Mouse (Mus musculus): Measurements from ENCODE around the gene Hnrnpm. TPM values are rescaled to one million over a fixed set of nuclear protein-coding genes. Genes with fewer than 3 reads are reported as not detected.
"Not testable (repeated sequence)": the region's sequence is repeated elsewhere in the genome, so short reads cannot be mapped to it uniquely, and the experiment has no call there.

Gene Hnrnpm
- total RNA-seq (2021): 100 to 1,000 TPM; 129 to 152 TPM

- no peak for DNase-seq (ENCODE audit: extremely low spot score in 1 of 2, low spot score in 1 of 2)
Measured at GRCm38 (mm10) chr17:33686760-33687159, at the start of gene Hnrnpm. Gene Hnrnpm, minus strand, starts transcription at chr17:33686860.

- not testable (repeated sequence) for DNase-seq (ENCODE audit: extremely low spot score in 1 of 2, low spot score in 1 of 2)
Measured at GRCm38 (mm10) chr17:33733526-33733925, 46.9 kb upstream of the Hnrnpm start.

GRCm38 (mm10) chr17:33732556-33733083 lies 46.0 kb upstream of the Hnrnpm start:
- not testable (repeated sequence) for DNase-seq (ENCODE audit: extremely low spot score in 1 of 2, low spot score in 1 of 2)

GRCm38 (mm10) chr17:33729215-33729614 lies 42.6 kb upstream of the Hnrnpm start:
- no peak for DNase-seq (ENCODE audit: extremely low spot score in 1 of 2, low spot score in 1 of 2)

GRCm38 (mm10) chr17:33728396-33728795 lies 41.7 kb upstream of the Hnrnpm start:
- DNase-seq (ENCODE audit: extremely low spot score in 1 of 2, low spot score in 1 of 2): no peak

GRCm38 (mm10) chr17:33719736-33720378 lies 33.2 kb upstream of the Hnrnpm start:
- DNase-seq (ENCODE audit: extremely low spot score in 1 of 2, low spot score in 1 of 2): no peak

GRCm38 (mm10) chr17:33718944-33719725 lies 32.5 kb upstream of the Hnrnpm start:
- no peak for DNase-seq (ENCODE audit: extremely low spot score in 1 of 2, low spot score in 1 of 2)

GRCm38 (mm10) chr17:33718384-33718881 lies 31.8 kb upstream of the Hnrnpm start, which contains the start of gene March2:
Gene March2, minus strand, starts transcription at chr17:33718670.
- peak; percentile 86 to 88 for DNase-seq (ENCODE audit: extremely low spot score in 1 of 2, low spot score in 1 of 2)

GRCm38 (mm10) chr17:33717982-33718381 lies 31.3 kb upstream of the Hnrnpm start:
- DNase-seq (ENCODE audit: extremely low spot score in 1 of 2, low spot score in 1 of 2): no peak

GRCm38 (mm10) chr17:33717246-33717645 lies 30.6 kb upstream of the Hnrnpm start:
- no peak for DNase-seq (ENCODE audit: extremely low spot score in 1 of 2, low spot score in 1 of 2)

- DNase-seq (ENCODE audit: extremely low spot score in 1 of 2, low spot score in 1 of 2): no peak
Measured at GRCm38 (mm10) chr17:33714779-33715178, 28.1 kb upstream of the Hnrnpm start.

- no peak for DNase-seq (ENCODE audit: extremely low spot score in 1 of 2, low spot score in 1 of 2)
Measured at GRCm38 (mm10) chr17:33713271-33713670, 26.6 kb upstream of the Hnrnpm start.

GRCm38 (mm10) chr17:33709834-33710233 lies 23.2 kb upstream of the Hnrnpm start:
- DNase-seq (ENCODE audit: extremely low spot score in 1 of 2, low spot score in 1 of 2): no peak

- no peak for DNase-seq (ENCODE audit: extremely low spot score in 1 of 2, low spot score in 1 of 2)
Measured at GRCm38 (mm10) chr17:33703091-33703490, 16.4 kb upstream of the Hnrnpm start.

GRCm38 (mm10) chr17:33702178-33702577 lies 15.5 kb upstream of the Hnrnpm start:
- no peak for DNase-seq (ENCODE audit: extremely low spot score in 1 of 2, low spot score in 1 of 2)

- DNase-seq (ENCODE audit: extremely low spot score in 1 of 2, low spot score in 1 of 2): no peak
Measured at GRCm38 (mm10) chr17:33695471-33695870, 8.8 kb upstream of the Hnrnpm start.

- peak; percentile 92 to 94 for DNase-seq (ENCODE audit: extremely low spot score in 1 of 2, low spot score in 1 of 2)
Measured at GRCm38 (mm10) chr17:33685249-33685653, 1.4 kb downstream of the Hnrnpm start.

GRCm38 (mm10) chr17:33684671-33685231 lies 1.9 kb downstream of the Hnrnpm start:
- DNase-seq (ENCODE audit: extremely low spot score in 1 of 2, low spot score in 1 of 2): peak; percentile 46 to 74

GRCm38 (mm10) chr17:33681767-33682166 lies 4.9 kb downstream of the Hnrnpm start:
- DNase-seq (ENCODE audit: extremely low spot score in 1 of 2, low spot score in 1 of 2): no peak

GRCm38 (mm10) chr17:33678771-33679170 lies 7.9 kb downstream of the Hnrnpm start:
- no peak for DNase-seq (ENCODE audit: extremely low spot score in 1 of 2, low spot score in 1 of 2)

GRCm38 (mm10) chr17:33676086-33676485 lies 10.6 kb downstream of the Hnrnpm start:
- DNase-seq (ENCODE audit: extremely low spot score in 1 of 2, low spot score in 1 of 2): no peak

Measured in layer of hippocampus, postnatal 25 days (tissue).